Mouse (Mus musculus) liver, embryonic 14.5 days (tissue): ENCODE measurements around the gene Raph1. TPM values are rescaled to one million over a fixed set of nuclear protein-coding genes. Genes with fewer than 3 reads are reported as not detected.
A peak's percentile ranks its signal among the peaks of the same experiment; 100 is the strongest.

ENCODE experiments used
- ATAC-seq: fragments of 200-750 bp; cut with Nextera tagmentation; 2 replicates; pipeline ENCODE4 v1.8.0; 2017; ENCODE audit warnings: moderate number of reproducible peaks, mild to moderate bottlenecking, moderate library complexity; ENCODE audit not compliant: insufficient read depth
- DNase-seq, 3 experiments: peaks; one replicate each; pipeline ENCODE4 v3.0.0-alpha.2; 2012 to 2013; ENCODE audit warnings: low read depth in 3 of 3, low spot score in 3 of 3
- H3K27ac ChIP-seq: fragments of 300-500 bp; sonication (generic); 2 replicates; pipeline ENCODE4 v1.5.1; 2014; ENCODE audit warnings: moderate library complexity, mild to moderate bottlenecking, control low read depth, inconsistent platforms
- H3K27me3 ChIP-seq: fragments of 300-500 bp; sonication (generic); 2 replicates; pipeline ENCODE4 v1.6.1; 2014; ENCODE audit warnings: mild to moderate bottlenecking, low read length, moderate library complexity; ENCODE audit not compliant: control insufficient read depth, insufficient read depth
- H3K36me3 ChIP-seq: fragments of 300-500 bp; sonication (generic); replicated peaks from 2 replicates; pipeline ENCODE4 v1.6.1; 2014; ENCODE audit warnings: low read depth; ENCODE audit not compliant: control insufficient read depth, insufficient read depth
- H3K4me1 ChIP-seq, 2 experiments: fragments of 200-500 bp in 1 of 2; fragments of 300-500 bp in 1 of 2; sonication (generic) in 1 of 2; replicated peaks; 2 replicates each; pipeline ENCODE4 v1.6.1; 2012 to 2014; ENCODE audit warnings: antibody characterized with exemption in 1 of 2, inconsistent platforms in 1 of 2, low read length in 1 of 2; ENCODE audit not compliant: control insufficient read depth in 2 of 2, insufficient read depth in 2 of 2
- H3K4me2 ChIP-seq: fragments of 300-500 bp; sonication (generic); 2 replicates; pipeline ENCODE4 v1.6.1; 2014; ENCODE audit warnings: low read depth, mild to moderate bottlenecking, control low read depth, moderate library complexity
- H3K4me3 ChIP-seq, 2 experiments: fragments of 200-500 bp in 1 of 2; fragments of 300-500 bp in 1 of 2; sonication (generic) in 1 of 2; 2 replicates each; pipeline ENCODE4 v1.5.1; 2012 to 2014; ENCODE audit warnings: low read depth in 2 of 2, low read length in 2 of 2, mild to moderate bottlenecking in 2 of 2, control low read depth in 1 of 2, inconsistent platforms in 1 of 2, moderate library complexity in 1 of 2; ENCODE audit not compliant: insufficient read depth in 1 of 2
- H3K9ac ChIP-seq: fragments of 300-500 bp; sonication (generic); replicated peaks from 2 replicates; pipeline ENCODE4 v1.6.1; 2014; ENCODE audit warnings: mild to moderate bottlenecking, control low read depth, moderate library complexity
- H3K9me3 ChIP-seq: fragments of 300-500 bp; sonication (generic); 2 replicates; pipeline ENCODE4 v1.6.1; 2016; ENCODE audit warnings: low read length, mixed read lengths; ENCODE audit not compliant: control insufficient read depth
- CTCF ChIP-seq: IDR thresholded peaks from 2 replicates; pipeline ENCODE4 v1.5.1; 2016; ENCODE audit warnings: antibody characterized with exemption, low read depth, control low read depth
- EP300 ChIP-seq: IDR thresholded peaks from 2 replicates; pipeline ENCODE4 v1.6.1; 2016; ENCODE audit warnings: antibody characterized with exemption, low read depth
- WGBS: fragments of 180-500 bp; shearing (Covaris S2); extraction: QIAGEN DNeasy Blood & Tissue Kit; methylation state at CpG from one replicate; pipeline ENCODE4 v1.1.7; 2014; ENCODE audit not compliant: insufficient replicate concordance; 5-methylcytosine and 5-hydroxymethylcytosine counted together
- polyA plus RNA-seq, 2 experiments: library from polyadenylated mRNA; depleted of rRNA in 1 of 2; stranded (reverse) in 1 of 2; unstranded in 1 of 2; fragments of >200 nt; fragmentation: Nextera tagmentation in 1 of 2; extraction: Ambion mirVana in 1 of 2; gene quantifications; 2 replicates each; pipeline versions ENCODE4 v1.2.1 to v1.2.3; 2012 to 2014

Gene Raph1
- polyA plus RNA-seq, 2 experiments = 13.8 to 28.2 TPM

DNA sequence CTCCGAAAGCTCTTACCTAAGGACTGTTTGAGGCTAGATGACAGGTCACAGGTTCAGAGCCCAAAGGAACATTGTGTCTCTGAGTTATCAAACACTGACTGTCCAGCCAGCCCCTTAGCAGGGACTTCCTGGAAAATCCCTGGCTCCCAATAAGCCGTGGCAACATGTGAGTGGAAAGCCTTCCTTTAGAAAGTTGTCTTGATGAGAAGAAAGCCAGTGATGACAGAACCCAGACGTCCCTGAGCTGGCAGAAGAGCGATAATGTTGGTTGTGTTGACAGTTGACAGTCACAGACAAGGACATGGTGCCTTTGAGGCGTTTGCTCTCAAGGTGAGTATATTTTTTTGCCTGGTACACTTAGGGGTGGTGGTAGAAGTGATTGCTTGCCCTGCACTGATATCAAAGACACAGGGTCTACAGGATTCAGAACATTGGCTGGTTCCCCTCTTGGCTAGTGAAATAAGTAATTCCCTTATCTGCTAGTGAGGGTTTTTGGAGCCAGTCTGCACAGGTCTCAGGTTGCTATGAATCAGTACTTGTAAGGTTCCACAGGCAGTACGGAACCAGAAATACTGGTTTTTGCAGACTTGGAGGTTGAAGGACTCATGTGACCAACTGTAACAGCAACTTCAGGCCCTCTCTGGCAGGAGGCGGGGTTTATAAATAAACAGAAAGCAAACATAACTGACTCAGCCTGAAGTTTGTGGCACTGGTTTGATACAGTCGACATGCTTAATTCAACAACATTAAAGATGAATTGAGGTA lies 42.3 kb upstream of the Raph1 start:
- Histone ChIP-seq H3K4me3 (no peak overlapping the region), H3K4me2 (no peak overlapping the region), H3K27me3 (no peaks in the 10 kb centered on the region), H3K9ac (no peak overlapping the region), H3K4me1 (0 out of 4 replicates have a peak, but pooled peaks cover 0 to 3% of the 10 kb centered on the region in 2 experiments), H3K36me3 (no peaks in the 10 kb centered on the region), H3K27ac (no peak overlapping the region), H3K9me3 (no peaks in the 10 kb centered on the region)
- DNase-seq (no peak), ATAC-seq (no peak)
- TF ChIP-seq CTCF (no peak), EP300 (no peak)
- 56% methylated on average over 8 of the region's 8 CpGs for WGBS

DNA sequence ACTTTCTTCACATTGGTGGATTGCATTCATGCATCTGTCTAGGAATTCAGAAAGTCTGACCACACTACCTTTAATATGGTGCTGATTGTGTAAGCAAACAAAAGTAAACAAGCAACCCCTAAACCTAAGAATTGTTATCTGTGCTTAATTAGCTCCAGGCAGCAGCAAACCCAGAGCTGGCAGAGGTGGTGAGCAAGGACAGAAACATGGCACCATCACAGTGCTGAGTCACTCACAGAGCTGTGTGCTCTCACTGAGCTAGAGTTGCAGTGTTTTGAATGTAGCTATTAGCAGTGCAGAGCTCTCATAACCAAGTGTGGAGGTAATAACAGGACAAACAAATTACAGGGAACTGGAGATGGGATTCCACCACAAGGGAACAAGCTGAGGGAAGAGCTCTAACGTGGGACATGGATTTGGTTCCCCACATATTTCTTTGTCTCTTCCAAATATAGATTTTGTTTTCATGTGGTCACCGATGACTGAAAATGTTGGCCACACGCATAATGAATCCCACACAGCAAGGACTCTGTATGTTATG lies 37.6 kb upstream of the Raph1 start:
- no peaks in the 10 kb centered on the region for H3K27me3 ChIP-seq
- H3K27ac ChIP-seq = no peak overlapping the region
- H3K9ac ChIP-seq = no peak overlapping the region
- ATAC-seq (no peak), DNase-seq (no peak)
- WGBS = 66% methylated on average over 3 of the region's 3 CpGs
- no peaks in the 10 kb centered on the region for H3K9me3 ChIP-seq
- no peak overlapping the region for H3K4me2 ChIP-seq
- H3K36me3 ChIP-seq = no peaks in the 10 kb centered on the region
- no peak for TF ChIP-seq EP300
- TF ChIP-seq CTCF = no peak
- no peak overlapping the region for H3K4me3 ChIP-seq
- H3K4me1 ChIP-seq = peaks cover 0 to 3% of the 10 kb centered on the region in 2 experiments; a peak in 1 of 4 replicates

DNA sequence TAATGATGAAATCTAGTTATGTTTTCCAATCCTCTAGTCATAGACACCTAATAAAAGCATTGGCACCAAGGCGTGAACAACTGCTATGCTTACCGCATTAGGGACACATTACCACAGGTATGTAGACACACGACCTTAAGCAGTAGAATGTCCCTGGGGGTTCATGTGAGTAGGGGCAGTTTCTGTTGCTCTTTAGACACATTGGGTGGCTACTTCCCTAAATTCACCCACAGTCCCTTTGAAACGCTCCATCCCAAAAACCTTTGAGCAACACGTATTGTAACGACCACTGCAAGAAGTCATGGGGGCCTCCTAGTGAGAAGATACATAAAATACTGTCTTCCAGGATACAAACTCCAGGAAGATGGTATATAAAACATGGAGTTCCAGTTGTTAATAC lies 33.8 kb upstream of the Raph1 start:
- no peak overlapping the region for H3K9ac ChIP-seq
- H3K27me3 ChIP-seq = no peaks in the 10 kb centered on the region
- DNase-seq (no peak), ATAC-seq (no peak)
- 59% methylated on average over 6 of the region's 6 CpGs for WGBS
- no peaks in the 10 kb centered on the region for H3K9me3 ChIP-seq
- no peak overlapping the region for H3K4me2 ChIP-seq
- no peak overlapping the region for H3K4me3 ChIP-seq
- H3K27ac ChIP-seq = no peak overlapping the region
- peaks cover 0 to 8% of the 10 kb centered on the region in 2 experiments; a peak in 2 of 4 replicates for H3K4me1 ChIP-seq
- TF ChIP-seq CTCF (no peak), EP300 (no peak)
- H3K36me3 ChIP-seq = no peaks in the 10 kb centered on the region

DNA sequence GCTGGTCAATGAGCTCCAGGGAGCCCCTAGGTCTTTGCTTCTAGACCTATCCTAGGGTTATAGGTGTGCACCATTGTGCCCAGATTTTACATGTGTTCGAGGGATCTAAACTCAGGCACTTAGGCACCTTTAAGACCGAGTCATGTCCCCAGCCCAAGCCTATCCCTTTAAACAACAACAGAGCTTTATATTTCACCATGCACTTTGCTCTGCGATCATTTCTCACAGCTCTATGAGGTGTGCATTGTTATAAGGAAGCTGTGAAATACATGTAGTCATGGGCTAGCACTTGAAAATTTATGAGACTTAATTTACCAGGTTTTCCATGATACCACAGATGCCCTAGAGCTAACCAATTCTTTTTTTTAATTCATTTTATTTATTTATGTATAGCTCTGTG lies 33.0 kb upstream of the Raph1 start:
- Histone ChIP-seq H3K27me3 (no peaks in the 10 kb centered on the region), H3K36me3 (no peaks in the 10 kb centered on the region), H3K9me3 (no peaks in the 10 kb centered on the region), H3K27ac (no peak overlapping the region), H3K4me2 (no peak overlapping the region), H3K9ac (no peak overlapping the region), H3K4me1 (peaks cover 0 to 8% of the 10 kb centered on the region in 2 experiments; a peak in 2 of 4 replicates), H3K4me3 (no peak overlapping the region)
- DNase-seq = no peak
- WGBS = 52% methylated on average over 3 of the region's 3 CpGs
- TF ChIP-seq EP300 (no peak), CTCF (no peak)
- ATAC-seq = no peak

DNA sequence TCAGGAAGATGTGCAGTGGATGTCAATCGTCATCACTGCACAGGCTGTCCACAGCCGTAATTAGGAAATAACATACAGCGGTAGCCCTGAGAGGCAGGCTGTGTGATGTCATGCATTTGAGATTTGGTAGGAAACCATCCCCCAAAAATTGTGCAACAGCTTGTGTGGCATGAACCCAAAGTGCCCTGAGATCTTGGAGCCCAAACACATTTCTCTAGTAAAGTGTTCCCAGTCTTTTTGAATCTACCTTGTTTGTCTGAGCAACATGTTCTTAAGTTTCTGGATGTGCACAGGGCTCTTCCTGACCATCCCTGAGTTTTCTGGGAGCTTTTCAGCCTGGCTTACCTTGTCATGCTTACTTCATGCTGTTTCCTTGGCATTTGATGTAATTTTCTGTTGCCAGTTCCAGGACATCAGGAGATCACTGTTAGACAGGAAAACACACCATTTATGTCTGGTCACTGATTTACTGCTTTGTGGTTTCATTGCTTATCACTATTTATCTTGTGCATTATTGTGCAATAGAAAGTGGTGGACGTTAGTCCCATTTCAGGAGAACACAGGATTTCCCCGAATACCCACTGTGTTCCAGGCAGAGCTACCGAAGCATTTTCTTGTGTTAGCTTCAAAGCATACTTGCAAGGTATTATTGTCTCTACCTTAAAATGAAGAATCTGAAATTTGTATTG lies 32.3 kb upstream of the Raph1 start:
- H3K27ac ChIP-seq = peak overlapping the region; percentile 44; the same call in 1 of the 2 replicates
- H3K36me3 ChIP-seq = no peaks in the 10 kb centered on the region
- peaks cover 0 to 8% of the 10 kb centered on the region in 2 experiments; a peak in 2 of 4 replicates for H3K4me1 ChIP-seq
- no peaks in the 10 kb centered on the region for H3K27me3 ChIP-seq
- H3K9me3 ChIP-seq = no peaks in the 10 kb centered on the region
- H3K4me2 ChIP-seq = peak overlapping the region; percentile 32
- TF ChIP-seq CTCF = no peak
- TF ChIP-seq EP300 = no peak
- WGBS = 22% methylated on average over 6 of the region's 6 CpGs
- ATAC-seq (peak; percentile 63; the same call in 1 of the 2 replicates), DNase-seq (peak in 2 of 3 experiments; percentile 14 to 16)
- no peak overlapping the region for H3K4me3 ChIP-seq
- H3K9ac ChIP-seq = no peak overlapping the region
